Mouse (Mus musculus) ovary, adult 18-20 months (tissue): Measurements from ENCODE around the gene Large2.
A peak's percentile ranks its signal among the peaks of the same experiment; 100 is the strongest.
"Not testable (repeated sequence)": the region's sequence is repeated elsewhere in the genome, so short reads cannot be mapped to it uniquely, and the experiment has no call there.

ENCODE experiments used
- DNase-seq: peaks from one replicate; pipeline ENCODE4 v3.0.0; 2022; ENCODE audit warnings: low spot score, mixed read lengths

Large2 gene

GRCm38 (mm10) chr2:92374514-92374913 is at the start of gene Large2, which contains the start of gene Pex16:
Gene Large2 (minus strand): TSS chr2:92374869.
Gene Pex16 (plus strand): TSS chr2:92374676.
- no peak for DNase-seq

DNA sequence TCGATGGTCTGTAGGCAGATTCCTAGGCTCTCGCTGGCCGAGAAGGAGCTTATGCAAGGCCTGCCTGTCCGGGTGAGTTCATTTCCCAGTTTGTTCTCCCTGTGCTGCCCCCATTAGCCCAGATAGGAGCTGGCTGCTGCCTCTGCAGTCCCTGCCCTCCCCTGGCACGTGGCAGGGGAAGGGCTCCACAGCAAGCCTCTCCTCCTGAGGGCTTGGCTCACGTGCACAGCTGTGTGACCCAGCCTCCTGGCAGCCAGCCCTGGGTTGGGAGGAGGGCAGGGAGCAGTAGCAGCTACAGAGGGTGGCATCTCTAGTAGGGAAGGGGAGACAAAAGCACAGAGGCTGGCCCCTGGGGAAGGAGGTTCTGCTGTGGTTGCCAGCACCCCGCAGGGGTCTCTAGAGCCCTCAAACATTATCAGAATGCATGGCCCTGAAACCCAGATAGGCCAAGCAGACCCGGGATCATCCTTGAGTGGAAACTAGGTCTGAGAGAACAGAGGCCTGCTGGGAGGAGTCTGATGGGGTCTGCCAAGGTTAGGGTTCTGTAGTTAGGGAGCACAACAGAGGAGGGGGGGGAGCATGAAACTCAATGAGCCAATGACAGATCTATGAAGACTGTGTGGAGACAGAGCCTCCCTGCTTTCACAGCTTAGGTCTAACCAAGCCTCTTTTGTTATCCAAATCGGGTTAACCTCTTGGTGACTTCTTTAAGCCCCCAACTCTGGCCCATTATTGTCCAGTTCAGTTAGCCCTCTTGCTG is 49.2 kb upstream of the Large2 start:
- peak; percentile 93 for DNase-seq

- DNase-seq, result no peak
These were observed 48.5 kb upstream of the Large2 start for GRCm38 (mm10) chr2:92423156-92423555.

- DNase-seq, result no peak
These were observed 47.9 kb upstream of the Large2 start for GRCm38 (mm10) chr2:92422388-92423135.

DNA sequence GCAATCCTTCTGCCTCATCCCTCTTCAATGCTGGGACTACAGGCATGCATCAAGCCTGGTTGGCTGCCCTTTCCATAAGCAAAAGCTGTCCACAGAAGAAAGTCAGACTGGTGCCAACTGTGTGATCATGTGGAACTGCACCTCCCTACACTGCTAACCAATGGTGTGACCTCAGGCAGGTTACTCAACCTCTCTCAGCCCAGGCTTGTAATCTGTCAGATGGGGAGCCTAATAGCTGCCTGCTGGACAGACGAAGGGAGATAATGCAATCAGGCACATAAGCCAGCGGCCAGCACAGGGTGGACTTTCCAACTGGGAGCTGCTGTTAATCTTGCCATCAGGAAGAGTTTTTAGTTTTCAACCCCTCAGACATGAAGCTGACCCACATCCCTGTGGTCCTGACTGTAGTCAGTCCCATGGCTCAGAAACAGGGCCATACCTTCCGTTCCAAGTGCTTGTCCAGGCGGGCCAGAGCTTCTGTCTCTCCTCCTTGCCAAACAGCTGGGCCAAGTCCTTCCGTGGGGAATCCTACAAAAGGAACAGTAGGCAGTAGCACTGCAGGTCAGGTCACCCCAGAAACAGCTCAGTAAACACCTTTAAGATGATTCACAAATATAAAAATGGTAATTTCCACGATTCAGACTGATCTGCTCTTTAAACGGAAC is 47.2 kb upstream of the Large2 start:
- DNase-seq, result no peak

DNA sequence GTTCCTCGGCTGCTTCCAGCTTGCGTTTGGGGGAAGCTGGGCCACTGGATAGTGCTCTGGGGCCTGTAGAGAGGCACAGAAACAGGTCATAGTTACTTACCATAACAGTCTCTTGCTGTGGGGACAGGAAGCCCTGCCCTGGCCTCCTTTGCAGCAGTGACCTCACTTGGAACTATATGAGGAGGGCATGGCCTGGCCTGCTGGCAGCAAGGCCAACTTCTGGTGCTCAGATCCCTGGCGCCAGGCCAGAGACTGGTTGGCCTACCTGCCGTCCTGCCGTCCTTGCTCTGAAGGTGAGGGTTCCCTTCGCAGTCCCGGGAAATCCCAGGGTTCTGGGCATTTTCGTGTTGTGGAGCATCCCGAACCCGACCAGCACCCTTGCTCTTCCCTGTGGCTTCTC is 37.0 kb upstream of the Large2 start:
- no peak for DNase-seq

GRCm38 (mm10) chr2:92408309-92409045 is 33.8 kb upstream of the Large2 start:
- no peak for DNase-seq

DNA sequence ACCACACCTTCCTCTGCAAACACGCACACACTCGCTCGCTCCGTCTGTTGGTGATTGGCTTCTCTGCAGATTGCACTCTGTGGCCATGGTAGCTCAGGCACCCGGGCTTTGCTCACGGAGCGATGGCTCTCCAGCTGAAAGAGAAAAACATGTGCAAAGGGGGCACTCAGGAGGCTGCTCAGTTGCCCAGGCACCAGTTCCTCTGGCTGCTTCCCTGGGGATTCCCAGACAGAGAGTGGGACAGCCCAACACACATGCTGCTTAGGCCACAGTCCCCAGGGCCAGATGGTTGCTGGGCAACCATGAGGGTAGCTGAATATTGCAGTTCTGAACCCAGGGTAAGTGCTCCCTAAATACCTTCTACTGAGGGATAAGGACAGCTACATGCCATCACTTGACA is 31.0 kb upstream of the Large2 start:
- no peak for DNase-seq

DNA sequence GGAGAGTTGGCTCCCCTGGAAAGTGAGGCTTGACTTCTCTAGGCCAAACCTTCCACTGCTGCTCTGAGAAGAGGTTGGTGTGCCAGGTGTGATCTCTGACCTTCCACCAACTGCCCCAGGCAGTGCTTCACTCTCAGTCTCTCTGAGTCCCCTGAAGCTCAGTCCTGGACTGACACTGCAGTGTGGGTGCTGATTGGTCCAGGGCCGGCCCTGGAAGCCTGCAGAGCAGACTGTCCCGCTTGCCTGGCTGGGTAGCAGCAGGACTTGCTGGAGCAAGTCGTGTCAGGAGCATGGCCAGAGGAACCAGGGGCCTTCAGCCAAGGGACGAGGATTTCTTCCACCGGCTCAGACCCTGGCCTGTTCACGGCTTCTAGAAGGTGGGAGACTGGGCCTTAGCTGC is 30.1 kb upstream of the Large2 start:
- DNase-seq, result no peak

DNA sequence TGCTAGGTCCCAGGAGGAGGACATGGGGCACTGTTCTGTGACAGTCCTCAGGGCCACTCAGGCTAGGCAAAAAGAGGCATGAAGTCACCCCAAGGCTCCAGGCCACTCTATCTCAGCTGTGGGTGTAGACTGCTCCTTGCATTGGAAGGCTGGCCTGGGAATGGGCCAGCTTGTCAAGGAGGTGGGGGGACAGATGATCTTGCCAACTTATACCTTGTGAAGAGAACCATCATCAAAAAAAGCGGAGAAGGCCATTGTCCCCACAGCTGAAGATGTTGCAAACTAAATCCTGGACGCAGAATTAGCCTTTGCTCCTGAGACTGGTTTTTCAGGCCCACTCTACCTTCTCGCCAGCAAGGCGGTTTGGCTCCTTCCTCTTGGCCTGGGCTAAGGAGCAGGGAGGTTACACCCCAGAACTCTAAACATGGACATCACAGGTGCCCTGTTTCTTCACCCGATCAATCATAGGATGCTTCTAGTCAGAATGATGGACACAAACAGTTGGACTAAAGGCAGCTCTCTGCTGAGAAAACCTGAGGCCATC is 29.2 kb upstream of the Large2 start:
- no peak for DNase-seq

DNA sequence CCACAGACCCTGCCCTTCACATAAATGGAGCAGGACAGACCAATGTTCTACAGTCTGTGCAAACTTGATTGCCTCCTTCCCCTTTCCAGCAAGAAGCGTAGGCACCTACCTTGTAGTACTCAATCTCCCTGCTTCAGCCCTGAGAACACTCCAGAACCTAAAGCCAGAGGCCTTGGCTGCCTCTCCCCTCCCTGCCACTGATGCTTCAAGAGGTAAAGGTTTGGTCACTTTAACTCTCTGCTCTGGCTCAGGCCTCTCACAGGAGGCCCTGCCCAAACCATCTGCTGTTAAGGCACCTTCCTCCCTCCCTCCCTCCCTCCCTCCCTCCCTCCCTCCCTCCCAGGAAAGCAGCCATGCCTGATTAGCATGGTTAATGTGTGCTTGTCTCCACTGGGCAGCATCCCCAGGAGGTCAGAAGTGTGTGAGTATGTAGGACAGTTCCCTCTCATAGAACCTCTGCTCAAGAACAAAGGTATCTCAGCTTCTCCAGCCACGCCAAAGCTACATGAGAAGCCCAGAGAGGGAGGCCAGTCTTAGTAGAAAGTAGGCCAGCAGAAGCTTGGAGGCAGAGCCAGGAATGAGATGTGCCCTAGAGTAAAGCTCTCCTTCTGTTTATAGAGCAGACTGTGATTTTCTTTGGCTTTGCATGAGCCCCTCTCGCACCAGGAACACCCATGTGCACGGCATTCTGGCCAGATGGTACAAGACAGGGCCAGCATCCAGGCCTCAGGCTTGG is 28.1 kb upstream of the Large2 start:
- DNase-seq, result no peak

DNA sequence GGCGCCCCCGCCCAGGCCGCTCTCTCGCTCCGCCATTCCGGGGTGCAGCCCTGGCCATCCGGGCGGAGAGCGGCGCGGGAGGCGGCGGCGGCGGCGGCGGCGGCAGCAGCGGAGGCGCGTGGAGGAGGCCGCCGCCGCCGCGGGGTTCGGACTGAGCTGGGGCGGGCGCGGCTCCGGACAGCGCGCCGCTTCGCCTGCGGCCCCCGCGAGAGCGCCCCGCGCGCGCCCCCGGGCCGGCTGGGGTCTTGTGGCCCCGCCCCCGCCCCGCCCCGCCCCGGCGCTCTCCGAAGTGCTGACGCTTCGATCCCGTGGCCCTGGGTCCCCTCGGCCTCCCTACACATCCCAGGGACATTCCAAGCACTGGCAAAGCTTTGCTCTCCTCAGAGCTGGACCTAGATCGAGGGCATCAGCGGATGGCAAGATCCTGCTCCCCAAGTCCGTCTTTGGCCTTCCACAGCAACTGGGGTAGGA is 26.5 kb upstream of the Large2 start, which contains the start of gene Mapk8ip1:
TSS of gene Mapk8ip1 (minus strand) at position 173 of the 471 bp plus-strand sequence.
- no peak for DNase-seq

- no peak for DNase-seq
These were observed 26.0 kb upstream of the Large2 start for GRCm38 (mm10) chr2:92400682-92401081.

DNA sequence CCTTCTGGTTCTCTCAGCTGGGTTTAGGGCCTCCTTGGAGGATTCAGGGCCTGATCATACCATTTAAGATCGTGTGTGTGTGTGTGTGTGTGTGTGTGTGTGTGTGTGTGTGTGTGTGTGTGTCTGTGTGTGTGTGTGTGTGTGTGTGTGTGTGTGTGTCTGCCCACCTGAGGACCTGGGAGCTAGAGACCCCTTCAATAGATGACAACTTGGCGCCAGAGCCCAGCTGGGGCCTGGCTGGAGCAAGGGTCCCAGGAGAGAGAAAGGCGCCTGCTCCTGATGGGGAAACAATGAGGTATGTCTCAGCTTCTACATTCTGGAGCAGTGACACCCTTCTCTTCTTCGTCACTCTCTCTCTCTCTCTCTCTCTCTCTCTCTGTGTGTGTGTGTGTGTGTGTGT is 25.2 kb upstream of the Large2 start:
- not testable (repeated sequence) for DNase-seq

DNA sequence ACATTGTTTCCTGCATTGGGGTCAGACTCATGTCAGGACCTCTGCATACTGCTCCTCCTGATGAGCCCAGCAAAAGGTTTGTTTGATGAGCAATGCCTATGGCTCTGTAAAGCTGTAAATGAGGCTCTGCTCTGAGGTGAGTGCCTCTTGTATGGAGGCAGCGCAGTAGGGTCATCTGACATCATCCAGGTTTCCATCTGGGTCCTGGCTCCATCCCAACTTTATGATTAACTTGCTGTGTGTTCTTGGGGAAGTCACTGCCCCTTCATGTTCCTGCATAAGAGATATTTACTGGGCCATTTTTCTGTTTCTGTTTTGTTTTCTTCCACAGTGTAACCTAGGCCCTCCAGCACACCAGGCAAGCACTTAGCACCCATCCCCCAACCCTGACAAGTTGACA is 22.8 kb upstream of the Large2 start:
- DNase-seq, result no peak

DNA sequence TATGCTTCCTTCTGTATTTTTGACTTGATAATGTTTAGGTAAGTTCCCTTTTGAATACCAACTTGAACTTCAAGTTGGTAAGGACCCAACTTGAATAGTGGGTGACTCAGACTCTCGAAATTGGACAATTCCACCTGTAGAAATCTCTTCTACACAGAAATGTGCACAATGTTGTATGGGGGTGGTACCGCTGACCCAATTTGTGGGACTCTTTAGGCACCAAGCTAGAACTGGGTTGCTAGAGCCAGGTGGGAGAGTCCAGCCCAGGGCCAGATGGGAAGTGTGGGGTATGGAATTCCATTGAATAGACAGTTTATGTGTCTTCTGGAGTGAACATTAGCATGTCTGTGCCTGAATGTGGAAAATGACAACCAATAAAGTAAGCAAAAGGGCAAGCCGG is 20.9 kb upstream of the Large2 start:
- no peak for DNase-seq

DNA sequence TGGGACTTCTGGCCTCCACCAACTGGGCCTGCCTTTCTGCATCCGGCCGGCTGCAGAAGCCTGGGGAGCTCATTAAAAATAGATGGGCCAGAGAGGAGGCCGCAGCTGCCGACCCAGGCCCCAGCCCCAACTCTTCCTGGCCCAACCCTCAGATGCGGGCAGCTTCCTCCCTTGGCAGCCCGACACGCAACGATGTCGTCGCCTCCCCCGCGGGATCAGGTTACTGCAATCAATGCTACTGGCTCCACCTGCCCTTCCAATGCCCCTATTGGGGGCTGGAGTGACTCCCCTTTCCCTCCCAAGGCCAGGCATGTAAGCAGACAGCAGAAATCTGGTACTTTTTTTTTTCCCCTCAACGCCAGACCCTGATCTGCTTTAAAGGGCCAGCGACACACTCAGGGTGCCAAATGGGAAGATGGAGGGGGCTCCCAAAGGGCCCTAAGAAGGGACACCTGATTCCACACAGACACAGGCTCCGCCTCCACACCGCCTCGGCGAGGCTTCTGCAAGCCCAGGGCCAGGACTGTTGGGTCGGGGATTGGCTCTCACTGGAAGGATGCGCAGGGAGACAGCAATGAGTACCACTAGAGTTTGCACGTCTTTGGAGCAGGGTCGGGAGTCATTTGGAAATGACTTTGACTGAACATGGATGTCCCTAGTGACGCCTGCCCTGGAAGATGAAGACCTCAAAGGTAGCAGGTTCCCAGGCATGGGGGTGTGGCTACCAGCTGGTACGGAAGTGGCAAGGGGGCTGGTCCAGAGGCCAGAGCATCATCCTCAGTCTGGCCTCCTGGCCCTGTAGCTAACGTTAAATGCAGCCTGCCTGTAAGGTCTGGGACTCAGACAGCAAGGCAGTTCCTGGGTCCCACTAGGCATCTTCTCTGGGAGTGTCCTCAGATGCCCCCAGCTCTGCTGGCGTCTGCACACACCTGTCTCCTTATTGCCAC is 17.9 kb upstream of the Large2 start:
- no peak for DNase-seq

DNA sequence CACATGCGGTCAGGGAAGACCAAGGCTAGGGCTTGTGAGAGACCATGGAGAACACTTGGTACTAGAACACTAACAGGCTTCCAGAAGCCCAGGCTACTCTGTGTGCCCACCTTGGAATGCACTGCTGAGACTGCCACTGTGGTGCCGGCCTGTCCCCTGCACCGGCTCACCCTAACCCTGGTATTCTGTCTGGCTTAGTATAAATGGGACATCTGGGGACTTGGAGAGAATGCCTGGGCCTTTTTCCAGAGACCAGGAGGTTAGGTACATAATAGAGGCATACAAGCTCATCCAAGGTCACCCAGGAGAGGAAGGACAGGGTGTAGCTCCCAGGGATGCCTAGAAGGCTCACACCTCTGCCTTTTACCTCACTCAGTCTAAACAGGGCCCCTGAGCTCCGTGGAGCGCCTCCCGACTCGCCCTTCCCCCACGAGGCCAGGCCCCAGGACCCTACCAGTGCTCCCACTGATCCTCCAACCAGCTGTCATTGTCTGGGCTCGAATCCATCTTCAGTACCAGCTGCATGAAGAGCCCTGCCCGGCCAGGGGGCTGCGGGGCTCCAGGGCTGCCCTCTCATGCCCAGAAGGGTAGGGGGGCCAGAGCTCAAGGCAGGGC is 17.1 kb upstream of the Large2 start:
- no peak for DNase-seq

GRCm38 (mm10) chr2:92391116-92391515 is 16.4 kb upstream of the Large2 start:
- DNase-seq, result no peak
